Mouse (Mus musculus) 3T3-L1 (cell line): ENCODE measurements at regions not wholly inside any gene's neighbourhood (a gene's known extent, or its start where the extent isn't known, plus 50 kb on each side); places are given as distances from the start of the nearest gene placed in this dataset.

ENCODE experiments used
- DNase-seq: peaks from one replicate; pipeline ENCODE4 v3.0.0-alpha.2; 2015; ENCODE audit warnings: low read depth, low spot score

- no peak for DNase-seq
These were observed 65.9 kb downstream of the Tmem215 start for GRCm38 (mm10) chr4:40537859-40538258.

DNA sequence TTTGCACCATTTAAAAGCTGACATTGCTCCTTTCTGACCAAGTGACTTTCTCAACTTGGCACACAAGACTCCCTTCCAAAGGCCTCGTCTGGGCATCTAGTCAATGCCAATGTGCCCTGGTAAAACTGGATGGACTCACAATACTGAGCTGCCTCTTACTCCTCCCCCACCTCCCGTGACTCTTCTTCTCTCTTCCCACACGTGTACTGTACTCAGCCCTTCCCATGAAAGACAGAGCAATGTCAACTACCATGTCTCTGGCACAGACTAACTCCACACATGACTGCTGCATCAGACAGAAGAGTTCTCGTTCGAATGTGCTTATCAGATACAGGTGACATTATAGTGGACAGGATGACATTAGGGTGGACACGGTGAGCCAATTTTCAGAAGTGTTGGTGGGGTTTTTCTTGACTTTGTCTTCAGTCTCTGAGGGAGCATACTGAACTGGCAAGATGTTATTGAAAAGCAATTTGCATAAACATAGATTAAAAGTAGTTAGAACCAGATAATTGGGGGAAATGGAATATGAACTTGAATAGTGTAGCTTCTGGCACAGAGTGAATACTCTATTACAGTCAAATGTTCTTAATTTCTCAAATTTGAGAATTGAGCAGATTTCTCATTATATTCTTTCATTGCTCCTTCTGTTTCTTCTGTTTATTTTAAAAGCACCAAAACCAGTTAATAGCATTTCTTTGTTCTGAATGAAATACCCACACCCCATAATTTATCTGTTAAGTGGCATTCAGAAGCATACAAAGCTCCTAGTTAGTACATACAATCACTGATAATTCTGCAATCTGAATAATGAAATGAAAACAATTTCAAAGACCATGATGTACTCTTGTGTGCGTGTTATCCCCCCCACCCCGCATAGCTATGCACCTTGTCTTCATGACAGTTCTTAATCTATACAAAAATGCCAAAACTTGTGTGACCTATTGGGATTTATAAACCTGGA lies 71.4 kb downstream of the Tmem215 start:
- no peak for DNase-seq

DNA sequence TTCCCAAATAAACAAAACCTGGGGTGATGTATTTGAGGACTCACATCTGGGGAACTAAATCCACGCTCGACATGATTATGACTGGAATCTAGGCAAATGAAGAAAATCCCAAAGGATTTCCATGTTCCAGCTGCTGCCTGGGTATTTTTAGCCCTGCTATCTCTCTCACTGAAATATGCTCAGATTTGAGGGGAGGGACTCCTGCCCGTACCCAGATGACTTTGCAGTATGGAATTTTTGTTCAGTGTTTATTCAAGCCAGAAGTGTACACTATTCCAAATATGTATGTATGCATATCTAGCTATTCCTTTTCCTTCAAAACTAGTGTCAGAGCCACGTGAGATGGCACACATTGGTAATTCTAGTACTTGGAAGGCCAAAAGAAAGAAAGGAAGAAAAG lies 72.1 kb downstream of the Tmem215 start:
- peak; percentile 78 for DNase-seq

GRCm38 (mm10) chr4:40544806-40545205 lies 72.8 kb downstream of the Tmem215 start:
- peak; percentile 7 for DNase-seq

DNA sequence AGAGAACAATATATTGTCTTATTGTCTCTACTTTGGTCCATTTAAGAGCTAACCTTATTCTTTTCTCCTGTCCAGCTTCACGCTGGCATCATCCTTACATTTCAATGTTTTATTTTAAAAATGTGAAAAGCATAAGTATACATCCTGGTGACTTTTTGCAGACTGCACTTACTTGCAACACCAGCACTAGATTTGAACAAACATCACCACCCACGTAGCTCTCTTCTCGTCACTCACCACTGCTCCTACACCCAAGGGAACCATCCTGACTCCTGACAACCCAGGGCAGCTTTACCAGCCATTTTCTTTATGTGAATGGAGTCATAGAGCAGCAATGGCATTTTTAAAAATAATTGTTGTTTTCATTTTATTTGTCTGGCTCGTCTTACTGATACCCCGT lies 73.7 kb downstream of the Tmem215 start:
- no peak for DNase-seq

- DNase-seq = no peak
These were observed 87.8 kb downstream of the Tmem215 start for GRCm38 (mm10) chr4:40559824-40560223.

DNA sequence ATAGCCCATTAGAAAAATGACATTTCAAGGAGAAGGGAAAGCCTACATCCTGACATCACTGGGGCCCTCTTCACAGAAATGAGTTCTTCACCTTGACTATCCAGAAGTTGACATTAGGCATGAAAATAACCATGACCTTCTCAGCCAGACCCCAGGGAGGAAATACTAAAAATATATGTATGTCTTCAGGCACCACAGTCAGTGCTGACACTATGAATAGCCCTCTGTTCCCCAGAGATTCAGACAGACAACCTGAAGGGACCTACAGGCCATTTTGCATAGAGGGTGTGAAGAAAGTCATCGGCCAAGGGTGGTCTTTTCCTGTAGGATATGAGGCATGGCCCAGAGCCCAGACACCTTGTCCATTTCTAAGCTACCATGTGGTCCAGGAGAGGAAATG lies 101.3 kb downstream of the Tmem215 start:
- no peak for DNase-seq

DNA sequence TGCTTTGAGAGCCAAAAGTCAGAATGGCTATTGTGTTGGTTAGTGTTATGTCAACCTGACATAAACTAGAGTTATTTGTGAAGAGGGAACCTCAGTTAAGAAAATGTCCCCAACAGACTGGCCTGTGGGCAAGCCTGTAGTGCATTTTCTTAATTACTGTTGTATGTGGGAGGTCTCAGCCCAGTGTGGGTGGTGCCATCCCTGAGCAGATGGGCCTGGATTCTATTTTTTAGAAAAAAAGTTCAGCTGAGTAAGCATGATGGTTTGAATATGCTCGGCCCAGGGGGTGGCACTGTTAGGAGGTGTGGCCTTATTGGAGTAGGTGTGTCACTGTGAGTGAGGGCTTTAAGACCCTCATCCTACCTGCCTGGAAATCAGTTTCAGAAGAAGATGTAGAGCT lies 104.0 kb downstream of the Tmem215 start:
- no peak for DNase-seq

GRCm38 (mm10) chr4:40584436-40584835 lies 112.5 kb downstream of the Tmem215 start:
- no peak for DNase-seq

DNA sequence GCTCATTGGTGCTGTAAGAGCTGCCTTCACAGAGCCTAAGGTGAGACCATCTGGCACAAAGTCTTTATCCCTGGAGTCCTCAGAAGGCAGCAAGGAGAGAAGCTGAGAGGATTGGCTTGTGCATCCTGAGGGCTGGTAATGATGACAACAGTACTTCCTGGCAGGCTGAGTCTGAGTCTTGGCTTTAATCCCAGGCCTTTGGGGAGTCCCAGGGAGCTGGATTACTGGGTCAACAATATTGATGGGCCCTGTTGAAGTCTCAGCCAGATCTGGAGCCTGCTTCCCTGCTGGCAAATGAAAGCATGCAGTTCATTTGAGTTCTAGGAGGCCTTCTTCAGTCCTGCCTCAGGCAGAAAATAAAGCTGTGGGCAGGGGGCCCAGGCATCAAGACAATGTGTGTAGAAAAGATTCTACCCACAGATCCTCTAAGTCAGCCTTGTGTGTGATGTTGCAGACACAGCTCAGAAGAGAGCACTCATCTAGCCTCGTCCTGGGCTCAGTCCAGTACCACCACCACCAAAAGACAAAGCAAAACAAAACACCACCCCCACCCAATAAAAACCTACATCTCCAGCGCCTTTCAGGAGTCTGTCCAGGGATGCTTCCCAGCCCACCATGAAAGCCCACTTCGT lies 113.1 kb downstream of the Tmem215 start:
- peak; percentile 52 for DNase-seq

DNA sequence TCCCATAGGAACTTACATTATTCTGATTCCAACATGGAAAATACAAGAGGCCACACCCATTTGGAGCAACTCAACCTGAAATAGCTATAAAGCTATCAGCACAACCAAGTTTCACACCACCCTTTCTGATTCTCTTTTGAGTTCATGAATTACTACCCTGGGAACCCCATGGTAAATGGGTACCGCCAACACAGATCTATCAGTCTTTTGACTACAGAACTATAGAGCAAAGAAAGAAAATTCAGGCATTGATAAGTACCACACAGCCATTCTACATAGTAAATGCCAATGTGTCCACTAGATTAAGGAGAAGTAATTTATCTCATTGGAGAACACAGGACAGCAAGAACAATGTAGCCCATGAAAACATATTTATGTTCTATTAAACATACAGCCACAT lies 114.1 kb downstream of the Tmem215 start:
- DNase-seq = no peak

DNA sequence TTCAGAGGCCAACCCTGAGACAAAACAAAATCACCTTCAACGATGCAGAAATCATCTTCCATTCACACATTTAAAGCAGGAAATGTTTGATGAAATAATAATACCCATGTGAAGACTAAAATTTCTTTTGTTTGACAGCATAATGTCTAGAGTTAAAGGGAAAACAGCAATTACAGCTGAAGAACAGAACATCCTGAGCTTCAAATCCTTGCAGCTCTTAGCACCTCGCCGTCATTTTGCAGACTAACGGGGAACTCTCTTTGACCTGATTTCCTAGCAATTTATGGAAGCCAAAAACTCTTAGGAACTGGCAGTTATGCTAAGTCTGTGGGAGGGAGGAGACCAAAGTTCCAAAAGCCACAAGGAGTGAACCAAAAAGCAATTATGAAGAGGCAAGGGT lies 115.3 kb downstream of the Tmem215 start:
- no peak for DNase-seq

- no peak for DNase-seq
These were observed 109.2 kb downstream of the Aptx start for GRCm38 (mm10) chr4:40593806-40594205.

DNA sequence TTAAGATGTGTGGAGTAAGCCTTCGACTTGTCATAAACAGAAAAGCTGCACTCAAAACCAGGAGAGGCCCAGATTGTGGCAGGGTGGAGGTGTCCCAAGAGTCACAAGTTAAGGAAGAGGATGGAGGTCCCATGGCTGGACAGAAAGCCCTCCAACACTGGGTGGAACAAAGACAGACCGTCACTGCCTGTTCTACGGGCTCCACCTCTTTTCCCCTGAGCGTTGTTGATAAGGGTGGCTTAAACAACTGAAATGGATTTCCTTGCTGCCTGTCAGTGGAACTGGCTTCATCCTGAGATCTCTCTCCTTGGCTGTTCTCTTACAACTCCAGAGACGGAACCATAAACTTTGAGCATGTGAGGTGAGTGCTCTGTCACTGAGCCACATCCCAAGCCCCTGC lies 78.0 kb downstream of the Aptx start:
- no peak for DNase-seq

DNA sequence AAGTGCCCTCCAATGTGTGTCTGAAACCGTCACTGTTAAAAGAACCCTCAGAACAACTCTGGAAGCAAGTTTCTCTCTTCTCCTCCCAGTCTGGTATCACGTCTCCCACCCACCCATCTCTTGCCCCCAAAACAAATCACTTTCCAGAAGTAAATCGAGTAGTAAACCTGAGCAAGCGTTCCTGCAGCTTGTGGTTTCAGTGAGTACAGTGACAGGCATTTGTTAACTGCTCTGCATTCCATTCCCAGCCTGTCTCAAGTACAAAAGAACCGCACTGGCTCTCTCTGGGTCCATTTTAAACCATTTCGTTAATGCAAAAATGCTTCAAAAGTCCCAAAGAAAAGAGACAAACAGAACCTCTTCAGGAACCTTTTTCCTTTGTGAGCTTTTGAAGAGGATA lies 77.1 kb downstream of the Aptx start:
- DNase-seq = peak; percentile 51
